Mouse (Mus musculus) liver, postnatal 0 days (tissue): Measurements from ENCODE around the gene Frmpd3.

Source experiments
- CTCF ChIP-seq: sonication (generic); IDR thresholded peaks from 2 replicates; pipeline ENCODE4 v1.5.1; 2016; ENCODE audit warnings: antibody characterized with exemption, low read depth
- EP300 ChIP-seq: IDR thresholded peaks from 2 replicates; pipeline ENCODE4 v1.6.1; 2016; ENCODE audit warnings: antibody characterized with exemption, low read depth, mild to moderate bottlenecking

DNA sequence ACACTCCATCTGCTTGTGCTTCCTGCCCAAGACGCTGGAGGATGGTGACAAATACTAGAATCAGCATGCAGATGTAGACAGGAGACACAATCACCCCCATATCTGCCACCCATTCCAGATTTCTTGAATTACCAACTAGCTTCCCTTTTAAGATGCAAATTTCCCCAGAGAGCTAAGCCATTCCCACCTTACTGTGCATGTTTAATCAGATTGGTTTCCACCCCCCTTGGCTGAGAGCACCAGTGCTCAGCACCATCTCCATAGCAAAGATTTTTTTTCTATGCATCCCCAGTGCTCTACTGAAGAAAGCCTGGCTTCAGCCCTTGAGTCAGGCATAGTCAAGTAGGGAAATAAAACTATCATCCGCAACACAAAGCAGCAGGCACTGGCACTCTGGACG, 57.9 kb downstream of the Frmpd3 start:
- TF ChIP-seq CTCF = no peak
- no peak for TF ChIP-seq EP300
